Mouse (Mus musculus) thymus, adult 2 months (tissue): ENCODE measurements around the gene Thrb. TPM values are rescaled to one million over a fixed set of nuclear protein-coding genes. Genes with fewer than 3 reads are reported as not detected.

Experiments
- DNase-seq: peaks from one replicate; pipeline ENCODE4 v3.0.0; 2021
- H3K27ac ChIP-seq: fragments of 200-500 bp; 2 replicates; pipeline ENCODE4 v1.5.1; 2012; ENCODE audit warnings: low read length, control low read depth; ENCODE audit not compliant: control insufficient read depth, insufficient read depth
- H3K27me3 ChIP-seq: fragments of 200-500 bp; 2 replicates; pipeline ENCODE4 v1.6.1; 2012; ENCODE audit warnings: mild to moderate bottlenecking, low read length, moderate library complexity, mixed read lengths; ENCODE audit not compliant: control insufficient read depth, insufficient read depth
- H3K36me3 ChIP-seq: fragments of 200-500 bp; 2 replicates; pipeline ENCODE4 v1.6.1; 2012; ENCODE audit warnings: mild to moderate bottlenecking, low read length, moderate library complexity; ENCODE audit not compliant: control insufficient read depth, insufficient read depth
- H3K4me1 ChIP-seq: fragments of 200-500 bp; replicated peaks from 2 replicates; pipeline ENCODE4 v1.6.1; 2012; ENCODE audit warnings: low read length; ENCODE audit not compliant: control insufficient read depth, insufficient read depth
- H3K4me3 ChIP-seq: fragments of 200-500 bp; 2 replicates; pipeline ENCODE4 v1.5.1; 2012; ENCODE audit warnings: mild to moderate bottlenecking, low read length, control low read depth, moderate library complexity; ENCODE audit not compliant: control insufficient read depth, insufficient read depth
- CTCF ChIP-seq: fragments of 200-500 bp; IDR thresholded peaks from 2 replicates; pipeline ENCODE4 v1.5.1; 2012; ENCODE audit warnings: mild to moderate bottlenecking, control low read depth, low read length, moderate library complexity, borderline replicate concordance; ENCODE audit not compliant: control insufficient read depth, poor library complexity, insufficient read depth; ENCODE audit errors: extremely low read depth
- POLR2A ChIP-seq: fragments of 200-500 bp; IDR thresholded peaks from 2 replicates; pipeline ENCODE4 v1.6.1; 2012; ENCODE audit warnings: mild to moderate bottlenecking, low read length, control low read depth, moderate library complexity; ENCODE audit not compliant: control insufficient read depth, poor library complexity, insufficient read depth; ENCODE audit errors: extremely low read depth
- WGBS: fragments of 180-500 bp; shearing (Covaris S2); methylation state at CpG from one replicate; pipeline ENCODE4 v1.1.7; 2018; 5-methylcytosine and 5-hydroxymethylcytosine counted together
- polyA plus RNA-seq: library from polyadenylated mRNA; depleted of rRNA; stranded (reverse); fragments of >200 nt; gene quantifications from 2 replicates; pipeline ENCODE4 v1.2.3, GENCODE M21; 2012

Thrb gene
- polyA plus RNA-seq, 1 experiment: 1.5 TPM

- H3K27ac ChIP-seq: no peak overlapping the region
- DNase-seq: no peak
- WGBS: 97% methylated on average over 6 of the region's 6 CpGs
- no peaks in the 10 kb centered on the region for H3K36me3 ChIP-seq
- H3K4me3 ChIP-seq: no peak overlapping the region
- no peak for TF ChIP-seq CTCF
- no peak for TF ChIP-seq POLR2A
- no peaks in the 10 kb centered on the region for H3K4me1 ChIP-seq
- no peaks in the 10 kb centered on the region for H3K27me3 ChIP-seq
These were observed 239.8 kb downstream of the Thrb start for GRCm38 (mm10) chr14:17899733-17900413.

- Histone ChIP-seq H3K36me3 (no peaks in the 10 kb centered on the region), H3K4me1 (no peaks in the 10 kb centered on the region), H3K27ac (no peak overlapping the region), H3K27me3 (no peaks in the 10 kb centered on the region), H3K4me3 (no peak overlapping the region)
- TF ChIP-seq CTCF (no peak), POLR2A (no peak)
- no peak for DNase-seq
- WGBS: 95% methylated on average over 3 of the region's 3 CpGs
These were observed 240.3 kb downstream of the Thrb start for GRCm38 (mm10) chr14:17900414-17900795.

- Histone ChIP-seq H3K4me1 (no peaks in the 10 kb centered on the region), H3K27ac (no peak overlapping the region), H3K27me3 (no peaks in the 10 kb centered on the region), H3K36me3 (no peaks in the 10 kb centered on the region), H3K4me3 (no peak overlapping the region)
- TF ChIP-seq CTCF (no peak), POLR2A (no peak)
- no peak for DNase-seq
- 91% methylated on average over 2 of the region's 2 CpGs for WGBS
These were observed 242.4 kb downstream of the Thrb start for GRCm38 (mm10) chr14:17902426-17902825.

GRCm38 (mm10) chr14:17903121-17903520, 243.1 kb downstream of the Thrb start:
- no peaks in the 10 kb centered on the region for H3K4me1 ChIP-seq
- TF ChIP-seq POLR2A: no peak
- no peak for DNase-seq
- 89% methylated on average over 2 of the region's 2 CpGs for WGBS
- H3K27ac ChIP-seq: no peak overlapping the region
- no peak overlapping the region for H3K4me3 ChIP-seq
- H3K36me3 ChIP-seq: no peaks in the 10 kb centered on the region
- H3K27me3 ChIP-seq: no peaks in the 10 kb centered on the region

- no peaks in the 10 kb centered on the region for H3K4me1 ChIP-seq
- H3K27ac ChIP-seq: no peak overlapping the region
- H3K36me3 ChIP-seq: no peaks in the 10 kb centered on the region
- H3K4me3 ChIP-seq: no peak overlapping the region
- H3K27me3 ChIP-seq: no peaks in the 10 kb centered on the region
- DNase-seq: no peak
- WGBS: 71% methylated on average over 1 of the region's 1 CpGs
- TF ChIP-seq CTCF (no peak), POLR2A (no peak)
These were observed 244.5 kb downstream of the Thrb start for GRCm38 (mm10) chr14:17904554-17904953.

GRCm38 (mm10) chr14:17905627-17906026, 245.6 kb downstream of the Thrb start:
- no peak overlapping the region for H3K27ac ChIP-seq
- no peak for DNase-seq
- H3K27me3 ChIP-seq: no peaks in the 10 kb centered on the region
- 10% methylated on average over 3 of the region's 3 CpGs for WGBS
- TF ChIP-seq POLR2A: no peak
- TF ChIP-seq CTCF: no peak
- no peaks in the 10 kb centered on the region for H3K36me3 ChIP-seq
- no peaks in the 10 kb centered on the region for H3K4me1 ChIP-seq
- H3K4me3 ChIP-seq: no peak overlapping the region

- H3K36me3 ChIP-seq: no peaks in the 10 kb centered on the region
- no peak for DNase-seq
- no peak overlapping the region for H3K27ac ChIP-seq
- 92% methylated on average over 4 of the region's 4 CpGs for WGBS
- TF ChIP-seq POLR2A: no peak
- TF ChIP-seq CTCF: no peak
- no peak overlapping the region for H3K4me3 ChIP-seq
- H3K4me1 ChIP-seq: no peaks in the 10 kb centered on the region
- H3K27me3 ChIP-seq: no peaks in the 10 kb centered on the region
These were observed 246.9 kb downstream of the Thrb start for GRCm38 (mm10) chr14:17906931-17907330.
